Mouse (Mus musculus) hindbrain, embryonic 11.5 days (tissue): ENCODE data around the gene Hist1h4i. TPM values are rescaled to one million over a fixed set of nuclear protein-coding genes. Genes with fewer than 3 reads are reported as not detected.
A peak's percentile ranks its signal among the peaks of the same experiment; 100 is the strongest.
"Not testable (repeated sequence)": the region's sequence is repeated elsewhere in the genome, so short reads cannot be mapped to it uniquely, and the experiment has no call there.

Source experiments
- ATAC-seq: fragments of 200-750 bp; cut with Nextera tagmentation; 2 replicates; pipeline ENCODE4 v1.8.0; 2017; ENCODE audit warnings: mild to moderate bottlenecking, moderate TSS enrichment, moderate library complexity; ENCODE audit not compliant: low FRiP score
- DNase-seq: peaks from one replicate; pipeline ENCODE4 v3.0.0-alpha.2; 2015; ENCODE audit warnings: low spot score
- H3K27ac ChIP-seq: fragments of 300-500 bp; sonication (generic); 2 replicates; pipeline ENCODE4 v1.5.1; 2014; ENCODE audit warnings: mild to moderate bottlenecking, low read depth, low read length
- H3K27me3 ChIP-seq: fragments of 300-500 bp; sonication (generic); 2 replicates; pipeline ENCODE4 v1.6.1; 2014; ENCODE audit warnings: mild to moderate bottlenecking, low read length, moderate library complexity, mixed read lengths; ENCODE audit not compliant: control insufficient read depth, insufficient read depth
- H3K36me3 ChIP-seq: fragments of 300-500 bp; sonication (generic); 2 replicates; pipeline ENCODE4 v1.6.1; 2014; ENCODE audit warnings: mild to moderate bottlenecking, low read length, moderate library complexity, mixed read lengths; ENCODE audit not compliant: control insufficient read depth, insufficient read depth
- H3K4me1 ChIP-seq: fragments of 300-500 bp; sonication (generic); replicated peaks from 2 replicates; pipeline ENCODE4 v1.6.1; 2014; ENCODE audit warnings: low read length, mixed read lengths; ENCODE audit not compliant: control insufficient read depth, insufficient read depth
- H3K4me2 ChIP-seq: fragments of 300-500 bp; sonication (generic); replicated peaks from 2 replicates; pipeline ENCODE4 v1.6.1; 2014; ENCODE audit warnings: mild to moderate bottlenecking, low read depth, low read length
- H3K4me3 ChIP-seq: fragments of 300-500 bp; sonication (generic); 2 replicates; pipeline ENCODE4 v1.5.1; 2014; ENCODE audit warnings: low read depth, low read length
- H3K9ac ChIP-seq: fragments of 300-500 bp; sonication (generic); 2 replicates; pipeline ENCODE4 v1.6.1; 2014; ENCODE audit warnings: low read depth, low read length
- H3K9me3 ChIP-seq: fragments of 300-500 bp; sonication (generic); 2 replicates; pipeline ENCODE4 v1.6.1; 2016; ENCODE audit warnings: low read length; ENCODE audit not compliant: control insufficient read depth
- WGBS: fragments of 180-500 bp; shearing (Covaris S2); extraction: QIAGEN DNeasy Blood & Tissue Kit; methylation state at CpG from one replicate; pipeline ENCODE4 v1.1.7; 2014; 5-methylcytosine and 5-hydroxymethylcytosine counted together
- polyA plus RNA-seq: library from polyadenylated mRNA; unstranded; fragments of >200 nt; fragmentation: Nextera tagmentation; extraction: Ambion mirVana; gene quantifications from 2 replicates; pipeline ENCODE4 v1.2.1, GENCODE M21; 2014

Hist1h4i gene
- polyA plus RNA-seq, result 31.2 and 31.4 TPM in 2 replicates

DNA sequence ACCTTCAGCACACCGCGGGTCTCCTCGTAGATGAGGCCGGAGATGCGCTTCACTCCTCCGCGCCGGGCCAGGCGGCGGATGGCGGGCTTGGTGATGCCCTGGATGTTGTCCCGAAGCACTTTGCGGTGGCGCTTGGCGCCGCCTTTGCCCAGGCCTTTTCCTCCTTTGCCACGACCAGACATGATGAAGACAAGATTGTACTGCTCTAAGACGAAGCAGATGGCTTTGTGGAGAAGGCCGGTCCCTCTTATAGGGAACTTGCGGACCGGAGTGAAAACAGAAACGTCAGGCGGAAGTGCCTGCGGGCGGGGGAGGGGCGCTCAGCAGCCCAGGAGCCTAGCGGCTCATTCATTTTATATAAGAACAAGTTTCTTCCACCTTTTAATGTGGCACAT lies at the start of gene Hist1h4i:
Gene Hist1h4i, minus strand, starts transcription at position 221 of the 395 bp plus-strand sequence.
- Histone ChIP-seq H3K4me2 (peak within 1 kb of the TSS; percentile 70), H3K4me3 (peak within 1 kb of the TSS; percentile 37), H3K27ac (peak within 1 kb of the TSS; percentile 91), H3K9ac (peak within 1 kb of the TSS; percentile 59)
- DNase-seq, result peak; percentile 97
- H3K36me3 ChIP-seq, H3K4me1 ChIP-seq, H3K27me3 ChIP-seq, H3K9me3 ChIP-seq: not testable (repeated sequence)
- under 1% methylated on average over 19 of the region's 27 CpGs for WGBS
- ATAC-seq, result peak; percentile 70

DNA sequence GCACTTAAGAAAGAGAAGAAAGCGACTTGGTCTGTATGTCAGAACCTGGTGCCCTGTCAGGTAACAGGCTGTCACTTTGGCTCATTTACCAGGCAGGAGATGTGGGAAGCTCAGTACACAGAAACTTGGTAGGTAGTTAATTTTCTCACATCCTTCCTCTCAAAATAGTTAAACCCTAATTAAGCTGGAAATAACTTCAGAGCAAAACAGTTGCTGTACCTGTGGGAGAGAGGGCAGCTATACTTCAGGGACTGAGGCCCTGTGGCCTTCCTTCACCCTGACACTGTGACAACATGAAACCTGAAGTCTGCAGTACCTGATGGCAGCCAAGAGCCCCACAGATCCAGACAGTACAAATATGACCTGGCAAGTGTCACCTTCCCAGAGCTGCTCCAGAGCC lies 43.0 kb upstream of the Hist1h4i start, which contains the start of gene Vmn1r188:
Gene Vmn1r188, plus strand, starts transcription at position 301 of the 400 bp plus-strand sequence.
- 81% methylated on average over 1 of the region's 1 CpGs for WGBS
- DNase-seq, H3K9me3 ChIP-seq: not testable (repeated sequence)

GRCm38 (mm10) chr13:22063468-22063867 lies 22.3 kb upstream of the Hist1h4i start:
- Histone ChIP-seq H3K4me1 (no peaks in the 10 kb centered on the region), H3K9me3 (no peaks in the 10 kb centered on the region), H3K4me2 (no peak overlapping the region), H3K36me3 (no peaks in the 10 kb centered on the region), H3K4me3 (no peak overlapping the region), H3K9ac (no peak overlapping the region), H3K27ac (no peak overlapping the region), H3K27me3 (no peaks in the 10 kb centered on the region)
- WGBS, result 81% methylated on average over 1 of the region's 1 CpGs
- DNase-seq (no peak), ATAC-seq (no peak)

More for the DNA sequence above, 43.0 kb upstream of the Hist1h4i start, which contains the start of gene Vmn1r188:
- not testable (repeated sequence) for H3K4me1 ChIP-seq, H3K4me2 ChIP-seq, H3K27ac ChIP-seq, H3K4me3 ChIP-seq, H3K27me3 ChIP-seq, H3K9ac ChIP-seq, ATAC-seq, H3K36me3 ChIP-seq

DNA sequence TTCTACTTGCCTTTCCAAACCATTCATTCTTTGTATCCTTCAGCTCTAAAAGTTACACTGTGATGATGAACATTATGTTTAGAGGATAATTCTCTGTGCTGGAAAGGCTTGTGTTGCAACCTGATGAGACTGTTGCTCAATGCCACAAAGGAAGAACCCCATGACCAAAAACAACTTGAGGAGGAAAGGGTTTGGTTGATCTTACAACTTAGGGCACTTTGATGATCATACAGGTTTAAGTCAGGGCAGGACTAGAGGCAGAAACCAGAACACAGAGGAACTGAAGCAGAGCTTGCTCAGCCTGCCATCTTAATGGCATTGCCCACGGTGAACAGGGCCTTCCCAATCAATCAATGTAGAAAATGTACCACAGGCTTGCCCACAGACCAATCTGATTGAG lies 20.3 kb upstream of the Hist1h4i start:
- no peak for DNase-seq
- Histone ChIP-seq H3K27me3 (no peaks in the 10 kb centered on the region), H3K4me3 (no peak overlapping the region), H3K4me2 (no peak overlapping the region), H3K27ac (no peak overlapping the region), H3K36me3 (no peaks in the 10 kb centered on the region), H3K4me1 (no peaks in the 10 kb centered on the region), H3K9me3 (no peaks in the 10 kb centered on the region), H3K9ac (no peak overlapping the region)
- ATAC-seq, result no peak
- 86% methylated on average over 1 of the region's 1 CpGs for WGBS

GRCm38 (mm10) chr13:22053754-22054153 lies 12.6 kb upstream of the Hist1h4i start:
- H3K4me1 ChIP-seq, result no peaks in the 10 kb centered on the region
- no peak overlapping the region for H3K9ac ChIP-seq
- no peak overlapping the region for H3K27ac ChIP-seq
- H3K9me3 ChIP-seq, result no peaks in the 10 kb centered on the region
- H3K4me2 ChIP-seq, result no peak overlapping the region
- 85% methylated on average over 1 of the region's 1 CpGs for WGBS
- DNase-seq, result no peak
- H3K36me3 ChIP-seq, result no peaks in the 10 kb centered on the region
- H3K4me3 ChIP-seq, result no peak overlapping the region
- H3K27me3 ChIP-seq, result no peaks in the 10 kb centered on the region
- ATAC-seq, result no peak

DNA sequence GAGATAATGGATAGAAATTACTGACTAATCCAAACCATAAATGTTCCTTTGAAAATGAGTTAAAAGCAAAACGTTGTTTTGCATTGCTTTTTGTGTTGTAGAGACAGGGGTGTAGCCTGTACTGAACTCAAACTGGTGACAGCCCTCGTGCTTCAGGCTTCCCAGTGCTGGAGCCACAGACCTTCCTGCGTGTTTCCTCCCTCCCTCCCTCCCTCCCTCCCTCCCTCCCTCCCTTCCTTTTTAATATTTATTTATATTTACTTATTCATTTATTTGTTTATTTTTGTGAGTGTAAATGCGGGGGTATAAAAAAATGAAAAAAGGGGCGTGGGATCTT lies 10.3 kb upstream of the Hist1h4i start:
- DNase-seq (no peak), ATAC-seq (peak; percentile 41; the same call in 1 of the 2 replicates)
- WGBS, result 11% methylated on average over 5 of the region's 5 CpGs
- H3K36me3 ChIP-seq, result no peaks in the 10 kb centered on the region
- H3K4me2 ChIP-seq, result peak overlapping the region; percentile 32
- H3K9me3 ChIP-seq, result no peaks in the 10 kb centered on the region
- no peaks in the 10 kb centered on the region for H3K27me3 ChIP-seq
- peak overlapping the region; percentile 34 for H3K4me3 ChIP-seq
- 0 out of 2 replicates have a peak overlapping the region, but pooled peaks have one; percentile 66 for H3K27ac ChIP-seq
- H3K4me1 ChIP-seq, result no peaks in the 10 kb centered on the region
- H3K9ac ChIP-seq, result no peak overlapping the region

DNA sequence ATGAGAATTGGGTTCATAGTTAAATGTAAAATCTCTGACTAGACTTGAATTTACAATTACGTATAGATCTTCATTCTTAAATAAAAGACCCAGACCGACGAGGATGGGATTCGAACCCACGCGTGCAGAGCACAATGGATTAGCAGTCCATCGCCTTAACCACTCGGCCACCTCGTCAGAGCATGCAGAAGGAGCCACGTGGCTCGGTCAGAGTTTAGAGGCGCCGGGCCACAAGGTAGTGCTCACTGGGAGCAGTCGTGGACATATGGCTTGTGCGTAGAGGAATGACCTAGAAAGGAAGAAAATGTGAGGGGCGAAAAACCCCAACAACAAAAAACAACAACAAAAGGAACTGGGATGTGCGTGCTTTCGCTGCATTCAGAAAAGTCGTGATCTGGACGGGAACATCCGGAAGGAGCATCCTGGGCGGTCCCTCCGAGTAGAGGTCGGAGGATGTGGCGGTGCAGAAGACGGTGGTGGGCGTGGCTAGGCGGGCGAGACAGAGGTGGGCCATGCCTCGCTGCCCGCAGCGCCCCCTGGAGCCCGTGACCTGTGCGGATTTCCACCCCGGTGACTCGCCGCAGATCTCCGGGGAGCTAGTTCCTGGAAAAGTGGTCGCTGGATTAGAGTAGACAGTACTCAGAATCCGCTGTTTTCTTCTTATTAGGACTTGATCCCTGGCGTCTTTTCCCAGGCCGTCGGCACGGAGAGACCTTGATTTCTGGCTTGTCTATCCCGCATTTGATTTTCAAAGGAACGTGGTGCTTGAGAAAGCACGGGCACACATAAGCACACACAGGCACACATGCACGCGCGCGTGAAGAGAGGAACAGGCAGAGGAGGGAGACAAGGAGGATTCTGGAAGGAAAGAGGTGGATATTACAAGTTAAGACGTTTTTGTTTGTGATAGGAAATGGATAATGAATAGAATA lies 9.7 kb upstream of the Hist1h4i start:
- H3K36me3 ChIP-seq, result no peaks in the 10 kb centered on the region
- DNase-seq, result peak; percentile 97
- no peaks in the 10 kb centered on the region for H3K4me1 ChIP-seq
- H3K4me3 ChIP-seq, result peak overlapping the region; percentile 34
- no peaks in the 10 kb centered on the region for H3K9me3 ChIP-seq
- peak overlapping the region; percentile 32 for H3K4me2 ChIP-seq
- H3K9ac ChIP-seq, result peak overlapping the region; percentile 53
- peak; percentile 96 for ATAC-seq
- H3K27ac ChIP-seq, result peak overlapping the region; percentile 66
- WGBS, result under 1% methylated on average over 52 of the region's 52 CpGs
- no peaks in the 10 kb centered on the region for H3K27me3 ChIP-seq

DNA sequence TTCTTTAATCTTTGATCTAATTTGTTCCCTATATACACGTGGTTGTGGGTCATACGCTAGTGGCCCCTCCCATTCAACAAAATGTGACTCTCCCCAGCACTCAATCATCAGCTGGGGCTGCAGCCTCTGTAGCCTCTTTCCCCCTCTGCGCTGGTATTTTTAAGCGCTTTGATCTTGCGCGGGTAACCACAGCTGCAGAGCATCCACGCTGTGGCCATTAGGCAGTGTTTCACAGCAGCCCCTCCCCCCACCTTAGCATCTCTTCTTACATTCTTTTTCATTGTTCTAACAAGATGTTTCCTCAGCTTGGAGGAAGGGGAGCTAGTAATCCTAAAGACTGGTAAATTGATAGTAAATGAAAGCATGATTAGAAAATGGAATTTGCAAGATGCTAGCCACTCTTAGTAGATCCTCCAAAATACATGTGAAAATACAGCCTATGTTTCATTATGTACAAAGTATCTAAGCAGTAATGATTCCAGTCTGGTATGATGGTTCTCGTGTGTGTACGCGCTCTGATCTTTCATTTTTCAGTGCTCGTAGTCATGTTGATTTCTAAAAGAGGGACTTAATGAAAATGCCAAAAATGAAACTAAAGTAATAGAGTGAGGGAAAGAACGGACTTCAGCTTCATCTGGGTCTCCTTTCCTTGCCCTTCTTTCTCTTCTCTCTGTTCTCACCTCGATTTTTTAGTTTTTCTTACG lies 8.7 kb upstream of the Hist1h4i start:
- Histone ChIP-seq H3K27me3 (no peaks in the 10 kb centered on the region), H3K4me1 (no peaks in the 10 kb centered on the region), H3K4me3 (peak overlapping the region; percentile 34), H3K9ac (peak overlapping the region; percentile 53; the same call in 1 of the 2 replicates), H3K4me2 (peak overlapping the region; percentile 32), H3K27ac (peak overlapping the region; percentile 66), H3K36me3 (no peaks in the 10 kb centered on the region), H3K9me3 (no peaks in the 10 kb centered on the region)
- 2% methylated on average over 14 of the region's 14 CpGs for WGBS
- peak; percentile 84 for DNase-seq
- peak; percentile 58 for ATAC-seq
